Mouse (Mus musculus) cerebellum, postnatal 25 days (tissue): ENCODE measurements around the gene Arfip1.

Experiments used
- DNase-seq, 2 experiments: peaks; one replicate each; pipeline ENCODE4 v3.0.0; 2021; ENCODE audit warnings: mixed read lengths in 2 of 2

Gene Arfip1

GRCm38 (mm10) chr3:84447803-84448202 lies 134.6 kb downstream of the Arfip1 start:
- no peak for DNase-seq
